Mouse (Mus musculus): ENCODE measurements around the gene Gm34653. TPM values are rescaled to one million over a fixed set of nuclear protein-coding genes. Genes with fewer than 3 reads are reported as not detected.

Gene Gm34653
- total RNA-seq, 2 experiments from 2014 or later = not detected

DNA sequence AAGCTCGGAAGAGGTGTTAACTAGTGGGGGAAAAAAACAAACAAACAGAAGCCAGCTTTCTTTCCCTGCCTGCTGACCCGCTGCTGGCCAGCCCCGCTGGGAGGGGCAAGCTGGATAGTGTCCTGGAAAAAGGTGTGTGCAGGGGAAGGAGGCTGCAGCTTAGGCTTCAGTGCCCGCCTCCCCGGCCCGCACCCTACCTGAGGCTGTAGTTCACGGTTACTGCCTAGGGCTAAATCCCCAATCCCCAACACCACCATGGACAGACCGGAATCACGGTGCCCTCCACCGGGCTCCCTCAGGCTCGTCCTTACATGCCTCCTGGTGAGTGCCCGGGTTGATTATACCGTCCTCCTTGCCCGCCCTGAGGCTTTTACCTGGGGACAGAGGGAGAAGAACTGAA is 41.5 kb downstream of the Gm34653 start, which contains the start of gene Cutal:
Gene Cutal (plus strand): TSS at position 126 of the 400 bp plus-strand sequence.
- no peak for DNase-seq (ENCODE audit: low spot score in 2 of 2)
- intact Hi-C loops (cut with DNase I) = no loop called here

DNA sequence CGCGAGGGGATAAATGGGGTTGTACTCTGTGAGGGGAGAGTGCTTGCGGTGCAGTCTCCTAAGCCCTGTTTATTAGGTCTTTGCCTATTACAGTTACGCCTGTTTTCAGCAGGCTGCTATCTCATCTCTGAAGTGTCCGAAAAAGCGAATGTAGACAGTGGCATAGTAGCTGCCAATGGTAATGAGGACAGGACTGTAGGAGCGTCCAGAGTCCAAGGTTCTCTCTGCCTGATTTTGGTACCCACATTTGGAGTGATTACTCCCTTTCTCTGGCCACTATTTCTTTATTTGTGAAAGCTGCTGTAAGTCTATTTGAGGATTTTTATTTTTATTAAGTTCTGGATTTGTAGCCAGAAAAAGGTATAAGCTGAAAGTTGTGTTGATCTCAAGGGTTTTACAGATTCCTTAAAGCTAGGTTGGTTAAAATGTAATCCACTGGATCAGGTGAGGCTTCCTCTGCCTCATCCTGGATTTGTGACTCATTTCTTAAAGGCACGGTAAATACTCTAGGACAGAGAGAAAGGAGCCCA is 42.1 kb downstream of the Gm34653 start, which contains the start of gene Psmd5:
Gene Psmd5 (minus strand): TSS at position 153 of the 530 bp plus-strand sequence.
- no peak for DNase-seq (ENCODE audit: low spot score in 2 of 2)
- intact Hi-C loops (cut with DNase I) = no loop called here

DNA sequence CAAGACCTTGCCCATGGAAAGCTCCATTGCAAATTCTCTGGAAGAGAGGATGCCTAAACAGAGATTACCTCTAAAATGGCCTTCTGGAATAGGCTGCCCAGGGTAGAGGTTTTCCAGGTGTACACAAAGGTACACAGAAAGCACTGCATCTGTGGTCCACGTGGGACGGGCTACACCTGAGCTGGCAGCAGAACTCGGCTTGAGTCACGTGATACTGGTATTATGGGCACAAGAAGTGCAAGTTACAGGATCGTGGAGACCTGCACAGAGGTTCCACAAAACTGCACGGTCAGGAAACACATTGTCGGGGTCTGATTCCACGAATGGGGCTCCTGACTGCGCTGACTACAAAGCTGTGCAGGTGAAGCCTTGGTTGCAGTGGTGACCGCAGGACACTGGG is 47.2 kb downstream of the Gm34653 start:
- DNase-seq (ENCODE audit: low spot score in 2 of 2) = no peak
- intact Hi-C loops (cut with DNase I) = no loop called here

DNA sequence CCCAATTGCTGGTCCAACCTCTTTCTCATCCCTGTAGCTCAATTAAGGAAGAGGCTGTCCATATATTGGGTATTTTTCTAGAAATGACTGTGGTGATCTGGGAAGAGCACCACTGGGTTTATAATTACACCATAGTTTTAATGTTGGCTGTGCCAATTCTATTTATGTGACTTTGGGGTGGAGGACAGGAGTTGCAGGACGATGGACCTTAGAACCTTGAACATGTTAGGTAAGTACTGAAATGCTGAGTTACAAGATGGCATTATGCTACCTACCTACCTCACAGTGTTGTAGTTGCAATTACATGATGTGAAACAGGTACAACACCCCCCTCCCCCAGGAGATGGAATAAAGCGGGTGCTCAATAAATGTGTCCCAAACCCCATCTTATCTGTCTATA is 50.0 kb downstream of the Gm34653 start:
- intact Hi-C loops (cut with DNase I) = no loop called here
- no peak for DNase-seq (ENCODE audit: low spot score in 2 of 2)

DNA sequence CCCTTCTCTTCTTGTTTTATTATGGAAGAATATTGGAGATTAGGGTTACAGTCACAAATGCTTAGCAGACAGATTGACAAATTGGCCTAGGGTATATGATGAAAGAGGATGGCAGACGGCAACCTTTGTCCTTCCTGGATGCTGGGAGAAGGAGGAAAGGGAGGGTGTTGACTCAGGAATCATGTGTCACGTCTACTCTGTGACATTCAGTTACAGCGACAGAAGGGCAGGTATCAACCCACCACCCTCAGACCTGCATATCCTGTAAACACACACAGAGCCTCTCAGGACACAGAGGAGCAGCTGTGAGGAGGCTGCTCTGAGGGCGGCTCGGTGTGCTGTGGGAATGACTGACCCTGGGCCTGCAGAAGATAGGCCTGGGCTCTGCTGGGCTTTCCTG is 50.4 kb downstream of the Gm34653 start:
- intact Hi-C loops (cut with DNase I) = no loop called here
- no peak for DNase-seq (ENCODE audit: low spot score in 2 of 2)

DNA sequence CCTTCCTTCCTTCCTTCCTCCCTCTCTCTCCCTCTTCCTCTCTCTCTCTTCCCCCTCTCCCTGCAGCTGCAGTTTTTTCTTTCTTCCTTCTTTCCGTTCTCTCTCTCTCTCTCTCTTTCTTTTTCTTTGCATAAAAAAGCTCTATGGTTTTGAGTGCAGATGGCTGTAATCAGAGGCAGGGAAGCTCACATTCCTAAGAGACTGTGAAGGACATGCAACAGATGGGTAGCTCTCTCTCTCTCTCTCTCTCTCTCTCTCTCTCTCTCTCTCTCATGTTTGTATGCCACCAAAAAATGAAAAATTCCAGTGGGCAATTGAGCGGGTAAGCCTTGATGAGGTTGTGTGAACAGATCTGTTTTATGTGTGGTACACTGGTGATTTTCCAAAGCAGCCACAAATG is 51.4 kb downstream of the Gm34653 start:
- intact Hi-C loops (cut with DNase I) = no loop called here
- no peak for DNase-seq (ENCODE audit: low spot score in 2 of 2)

Other genes starting within 250 kb of the Gm34653 start
- 100 to 1,000 TPM; 105 to 106 TPM for gene Gapvd1, start 77.8 kb upstream of the Gm34653 start, total RNA-seq (2021)
- 100 to 1,000 TPM; 260 to 334 TPM for gene Hspa5, start 61.0 kb upstream of the Gm34653 start, total RNA-seq (2021)
- 10 to 100 TPM; 25.8 to 26.2 TPM for gene Rabepk, start 33.1 kb upstream of the Gm34653 start, total RNA-seq (2021)
- 10 to 100 TPM; 90.7 to 98.6 TPM for gene Fbxw2, start 6.7 kb upstream of the Gm34653 start, total RNA-seq (2021)
- gene Cutal, start 41.4 kb downstream of the Gm34653 start, total RNA-seq (2021) = under 1 TPM; 0.25 to 0.26 TPM
- gene Psmd5, start 42.0 kb downstream of the Gm34653 start, total RNA-seq (2021) = 10 to 100 TPM; 27.4 to 30.8 TPM
- under 1 TPM; 0.68 to 0.82 TPM for gene Phf19, start 81.0 kb downstream of the Gm34653 start, total RNA-seq (2021)
- gene Traf1, start 128.8 kb downstream of the Gm34653 start, total RNA-seq (2021) = under 1 TPM; 0.59 to 0.78 TPM
- gene Hc, start 228.4 kb downstream of the Gm34653 start, total RNA-seq (2021) = under 1 TPM; 0.47 to 0.77 TPM